Mouse (Mus musculus): ENCODE data around the gene Amd1. TPM values are rescaled to one million over a fixed set of nuclear protein-coding genes. Genes with fewer than 3 reads are reported as not detected.

Amd1 gene
- total RNA-seq, 1 experiment, result 126 TPM

DNA sequence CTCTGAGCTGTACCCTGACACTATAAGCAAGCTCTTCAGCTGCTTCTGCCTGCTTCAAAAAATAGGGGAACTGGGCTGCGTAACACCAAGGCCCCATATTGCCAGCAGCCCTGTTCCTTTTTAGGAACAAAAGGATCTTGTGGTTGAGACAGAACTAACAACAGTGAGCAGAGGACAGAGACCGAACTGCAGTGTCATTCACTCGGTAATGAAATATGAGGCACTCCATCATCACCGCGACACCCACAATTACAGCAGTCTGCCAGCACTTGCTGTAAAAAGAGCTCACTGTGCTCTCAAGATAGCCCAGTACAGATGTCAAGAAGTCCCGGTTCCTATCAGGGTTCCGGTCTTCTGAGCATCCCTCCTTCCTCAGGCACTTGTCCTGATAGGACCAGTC lies 26.0 kb downstream of the Amd1 start:
- no peak for DNase-seq (ENCODE audit: low read depth, low spot score)
- no peaks in the 10 kb centered on the region for H3K4me1 ChIP-seq (ENCODE audit: control insufficient read depth in 2 of 2, insufficient read depth in 2 of 2, low read length in 2 of 2, poor library complexity in 1 of 2)
- in situ Hi-C loops (cut with MboI; ENCODE audit: low sequenced_read_pairs in 2 of 2, unreplicated experiment in 2 of 2), result no loop called here
- H3K9ac ChIP-seq (ENCODE audit: insufficient read depth, low read depth, low read length, poor library complexity, severe bottlenecking), result no peak overlapping the region
- TF ChIP-seq CHD2 (IDR thresholded peaks at IDR 0.05; ENCODE audit: low read depth, low read length), result no peak
- no peak for TF ChIP-seq MAFK (IDR thresholded peaks at IDR 0.05; ENCODE audit: insufficient read depth, low read depth, low read length)
- no peak for TF ChIP-seq ZC3H11A (IDR thresholded peaks at IDR 0.05; ENCODE audit: borderline replicate concordance, low read depth, low read length)
- no peak for TF ChIP-seq ZNF384 (IDR thresholded peaks at IDR 0.05; ENCODE audit: low read depth, low read length)
- no peak for TF ChIP-seq HCFC1 (IDR thresholded peaks at IDR 0.05; ENCODE audit: borderline replicate concordance, insufficient read depth, low read length)
- H3K4me3 ChIP-seq (ENCODE audit: insufficient read depth in 1 of 2, low read depth in 1 of 2, low read length in 2 of 2, poor library complexity in 1 of 2, severe bottlenecking in 1 of 2), result no peak overlapping the region
- no peaks in the 10 kb centered on the region for H3K36me3 ChIP-seq (ENCODE audit: control insufficient read depth, insufficient read depth, low read length, poor library complexity, severe bottlenecking)
- no peaks in the 10 kb centered on the region for H3K9me3 ChIP-seq (ENCODE audit: control insufficient read depth, insufficient read depth, low read depth, low read length)
- H3K27ac ChIP-seq (ENCODE audit: insufficient read depth, low read depth, low read length, poor library complexity, severe bottlenecking), result no peak overlapping the region

DNA sequence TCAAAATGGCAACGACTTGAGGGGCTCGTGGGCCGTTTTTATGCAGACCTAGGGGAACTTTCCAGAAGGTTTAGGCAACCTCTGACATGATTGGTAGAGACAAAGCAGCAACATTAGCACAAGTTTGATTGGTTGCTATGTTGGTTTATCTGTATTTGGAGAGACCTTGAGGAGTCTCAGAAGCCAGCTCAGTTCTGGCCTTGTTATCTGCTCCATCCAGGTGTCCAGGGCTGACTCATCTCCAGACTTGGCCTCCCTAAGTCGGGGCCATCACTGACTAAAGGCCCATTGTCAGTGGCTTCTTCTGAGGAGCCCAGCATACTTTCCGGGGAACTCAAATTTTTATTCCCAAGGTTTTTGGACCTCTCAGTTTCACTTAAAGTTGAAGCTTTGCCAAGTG lies 28.0 kb downstream of the Amd1 start:
- no peaks in the 10 kb centered on the region for H3K9me3 ChIP-seq (ENCODE audit: control insufficient read depth, insufficient read depth, low read depth, low read length)
- H3K36me3 ChIP-seq (ENCODE audit: control insufficient read depth, insufficient read depth, low read length, poor library complexity, severe bottlenecking), result no peaks in the 10 kb centered on the region
- H3K4me1 ChIP-seq (ENCODE audit: control insufficient read depth in 2 of 2, insufficient read depth in 2 of 2, low read length in 2 of 2, poor library complexity in 1 of 2), result no peaks in the 10 kb centered on the region
- DNase-seq (ENCODE audit: low read depth, low spot score), result no peak
- no peak overlapping the region for H3K9ac ChIP-seq (ENCODE audit: insufficient read depth, low read depth, low read length, poor library complexity, severe bottlenecking)
- H3K27ac ChIP-seq (ENCODE audit: insufficient read depth, low read depth, low read length, poor library complexity, severe bottlenecking), result no peak overlapping the region
- no peak overlapping the region for H3K4me3 ChIP-seq (ENCODE audit: insufficient read depth in 1 of 2, low read depth in 1 of 2, low read length in 2 of 2, poor library complexity in 1 of 2, severe bottlenecking in 1 of 2)
- in situ Hi-C loops (cut with MboI; ENCODE audit: low sequenced_read_pairs in 2 of 2, unreplicated experiment in 2 of 2), result no loop called here
- no peak for TF ChIP-seq ZC3H11A (IDR thresholded peaks at IDR 0.05; ENCODE audit: borderline replicate concordance, low read depth, low read length)

DNA sequence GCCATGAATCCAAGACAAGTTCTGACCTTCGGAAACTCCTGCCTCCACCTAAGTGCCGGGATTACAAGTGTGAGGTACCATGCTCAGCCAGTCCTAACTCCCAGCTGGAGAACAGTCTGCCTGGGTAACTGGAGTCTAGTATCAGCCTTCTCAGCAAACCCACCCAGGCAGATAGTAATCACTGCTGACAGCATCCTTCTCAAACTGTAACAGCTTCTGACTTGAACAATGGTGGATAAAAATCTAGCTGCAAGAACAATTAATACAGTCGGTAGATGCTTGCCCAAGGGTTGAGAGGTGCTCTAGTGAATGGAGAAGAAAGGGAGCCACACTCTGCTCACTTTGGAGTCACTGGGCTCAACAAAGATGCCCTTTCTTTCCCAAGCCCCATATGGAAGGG lies 30.8 kb downstream of the Amd1 start:
- in situ Hi-C loops (cut with MboI; ENCODE audit: low sequenced_read_pairs in 2 of 2, unreplicated experiment in 2 of 2), result no loop called here
- H3K4me1 ChIP-seq (ENCODE audit: control insufficient read depth in 2 of 2, insufficient read depth in 2 of 2, low read length in 2 of 2, poor library complexity in 1 of 2), result peaks cover 0 to 5% of the 10 kb centered on the region in 2 experiments; a peak in 2 of 4 replicates
- TF ChIP-seq CHD2 (IDR thresholded peaks at IDR 0.05; ENCODE audit: low read depth, low read length) (no peak), ZC3H11A (IDR thresholded peaks at IDR 0.05; ENCODE audit: borderline replicate concordance, low read depth, low read length) (no peak), ZNF384 (IDR thresholded peaks at IDR 0.05; ENCODE audit: low read depth, low read length) (no peak), HCFC1 (IDR thresholded peaks at IDR 0.05; ENCODE audit: borderline replicate concordance, insufficient read depth, low read length) (no peak), MAFK (IDR thresholded peaks at IDR 0.05; ENCODE audit: insufficient read depth, low read depth, low read length) (no peak)
- H3K4me3 ChIP-seq (ENCODE audit: insufficient read depth in 1 of 2, low read depth in 1 of 2, low read length in 2 of 2, poor library complexity in 1 of 2, severe bottlenecking in 1 of 2), result no peak overlapping the region
- no peak overlapping the region for H3K27ac ChIP-seq (ENCODE audit: insufficient read depth, low read depth, low read length, poor library complexity, severe bottlenecking)
- H3K9ac ChIP-seq (ENCODE audit: insufficient read depth, low read depth, low read length, poor library complexity, severe bottlenecking), result no peak overlapping the region
- no peaks in the 10 kb centered on the region for H3K9me3 ChIP-seq (ENCODE audit: control insufficient read depth, insufficient read depth, low read depth, low read length)
- H3K36me3 ChIP-seq (ENCODE audit: control insufficient read depth, insufficient read depth, low read length, poor library complexity, severe bottlenecking), result no peaks in the 10 kb centered on the region
- no peak for DNase-seq (ENCODE audit: low read depth, low spot score)

DNA sequence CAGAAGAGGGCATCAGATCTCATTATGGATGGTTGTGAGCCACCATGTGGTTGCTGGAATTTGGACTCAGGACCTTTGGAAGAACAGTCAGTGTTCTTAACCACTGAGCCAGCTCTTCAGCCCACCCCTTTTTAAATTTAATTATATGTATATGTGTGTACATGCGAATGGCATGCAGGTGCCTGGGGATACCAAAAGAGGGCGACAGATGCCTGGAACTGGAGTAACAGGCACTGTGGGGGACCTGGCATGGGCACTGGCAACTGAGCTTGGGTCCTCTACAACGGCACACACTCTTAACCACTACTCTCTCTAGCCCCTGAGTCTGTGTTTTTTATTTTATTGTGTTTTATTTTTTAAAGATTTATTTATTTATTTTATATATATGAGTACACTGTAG lies 37.1 kb downstream of the Amd1 start:
- H3K36me3 ChIP-seq (ENCODE audit: control insufficient read depth, insufficient read depth, low read length, poor library complexity, severe bottlenecking), result no peaks in the 10 kb centered on the region
- in situ Hi-C loops (cut with MboI; ENCODE audit: low sequenced_read_pairs in 2 of 2, unreplicated experiment in 2 of 2), result loop anchor here (5.0 to 10.0 kb wide), 2 partner anchors 257 to 260 kb away; no protein-coding TSS in a partner anchor
- TF ChIP-seq MAFK (IDR thresholded peaks at IDR 0.05; ENCODE audit: insufficient read depth, low read depth, low read length), result no peak
- TF ChIP-seq ZNF384 (IDR thresholded peaks at IDR 0.05; ENCODE audit: low read depth, low read length), result no peak
- TF ChIP-seq ZC3H11A (IDR thresholded peaks at IDR 0.05; ENCODE audit: borderline replicate concordance, low read depth, low read length), result no peak
- TF ChIP-seq HCFC1 (IDR thresholded peaks at IDR 0.05; ENCODE audit: borderline replicate concordance, insufficient read depth, low read length), result no peak
- TF ChIP-seq CHD2 (IDR thresholded peaks at IDR 0.05; ENCODE audit: low read depth, low read length), result no peak
- H3K9ac ChIP-seq (ENCODE audit: insufficient read depth, low read depth, low read length, poor library complexity, severe bottlenecking), result no peak overlapping the region
- no peak overlapping the region for H3K4me3 ChIP-seq (ENCODE audit: insufficient read depth in 1 of 2, low read depth in 1 of 2, low read length in 2 of 2, poor library complexity in 1 of 2, severe bottlenecking in 1 of 2)
- no peak for DNase-seq (ENCODE audit: low read depth, low spot score)
- peaks cover 0 to 11% of the 10 kb centered on the region in 2 experiments; a peak in 2 of 4 replicates for H3K4me1 ChIP-seq (ENCODE audit: control insufficient read depth in 2 of 2, insufficient read depth in 2 of 2, low read length in 2 of 2, poor library complexity in 1 of 2)
- no peaks in the 10 kb centered on the region for H3K9me3 ChIP-seq (ENCODE audit: control insufficient read depth, insufficient read depth, low read depth, low read length)
- no peak overlapping the region for H3K27ac ChIP-seq (ENCODE audit: insufficient read depth, low read depth, low read length, poor library complexity, severe bottlenecking)

DNA sequence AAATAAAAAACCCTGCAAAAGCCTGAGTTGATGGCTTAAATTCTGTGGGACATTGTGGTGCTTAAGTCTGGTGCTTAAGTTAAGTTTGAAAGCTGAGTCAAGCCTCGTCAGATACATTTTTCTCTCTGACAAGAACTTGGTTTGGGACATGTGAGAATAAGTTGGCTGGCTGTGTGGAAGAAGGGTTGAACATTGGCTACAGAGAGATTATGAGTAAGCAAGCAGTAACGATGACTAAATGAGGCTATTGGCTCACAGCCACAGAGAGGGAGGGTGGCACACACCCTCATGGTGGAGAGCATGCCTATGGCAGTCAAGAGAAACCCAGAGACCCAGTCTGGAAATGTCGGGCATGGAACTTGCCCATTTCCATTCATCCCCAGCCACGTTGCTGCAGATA lies 38.3 kb downstream of the Amd1 start:
- H3K27ac ChIP-seq (ENCODE audit: insufficient read depth, low read depth, low read length, poor library complexity, severe bottlenecking), result no peak overlapping the region
- in situ Hi-C loops (cut with MboI; ENCODE audit: low sequenced_read_pairs in 2 of 2, unreplicated experiment in 2 of 2), result loop anchor here in 1 of 2 experiments (10.0 kb wide), 1 partner anchor 261 kb away; no protein-coding TSS in a partner anchor
- DNase-seq (ENCODE audit: low read depth, low spot score), result no peak
- no peaks in the 10 kb centered on the region for H3K36me3 ChIP-seq (ENCODE audit: control insufficient read depth, insufficient read depth, low read length, poor library complexity, severe bottlenecking)
- H3K4me3 ChIP-seq (ENCODE audit: insufficient read depth in 1 of 2, low read depth in 1 of 2, low read length in 2 of 2, poor library complexity in 1 of 2, severe bottlenecking in 1 of 2), result no peak overlapping the region
- no peak overlapping the region for H3K9ac ChIP-seq (ENCODE audit: insufficient read depth, low read depth, low read length, poor library complexity, severe bottlenecking)
- TF ChIP-seq HCFC1 (IDR thresholded peaks at IDR 0.05; ENCODE audit: borderline replicate concordance, insufficient read depth, low read length), result no peak
- TF ChIP-seq MAFK (IDR thresholded peaks at IDR 0.05; ENCODE audit: insufficient read depth, low read depth, low read length), result no peak
- no peak for TF ChIP-seq ZC3H11A (IDR thresholded peaks at IDR 0.05; ENCODE audit: borderline replicate concordance, low read depth, low read length)
- TF ChIP-seq ZNF384 (IDR thresholded peaks at IDR 0.05; ENCODE audit: low read depth, low read length), result no peak
- TF ChIP-seq CHD2 (IDR thresholded peaks at IDR 0.05; ENCODE audit: low read depth, low read length), result no peak
- H3K9me3 ChIP-seq (ENCODE audit: control insufficient read depth, insufficient read depth, low read depth, low read length), result no peaks in the 10 kb centered on the region
- peaks cover 0 to 12% of the 10 kb centered on the region in 2 experiments; a peak in 2 of 4 replicates for H3K4me1 ChIP-seq (ENCODE audit: control insufficient read depth in 2 of 2, insufficient read depth in 2 of 2, low read length in 2 of 2, poor library complexity in 1 of 2)

All from ES-E14 (cell line).